Mouse (Mus musculus) cortical plate, adult 2 months (tissue): ENCODE results near the gene Tlr8. TPM values are rescaled to one million over a fixed set of nuclear protein-coding genes. Genes with fewer than 3 reads are reported as not detected.

ENCODE experiments used
- H3K27ac ChIP-seq: fragments of 200-500 bp; 2 replicates; pipeline ENCODE4 v1.5.1; 2012; ENCODE audit warnings: low read length, control low read depth, inconsistent platforms; ENCODE audit not compliant: insufficient read depth
- H3K4me1 ChIP-seq: fragments of 200-500 bp; 2 replicates; pipeline ENCODE4 v1.6.1; 2011; ENCODE audit warnings: low read length; ENCODE audit not compliant: control insufficient read depth, insufficient read depth
- H3K4me3 ChIP-seq: fragments of 200-500 bp; 2 replicates; pipeline ENCODE4 v1.5.1; 2011; ENCODE audit warnings: mild to moderate bottlenecking, low read length, control low read depth; ENCODE audit not compliant: insufficient read depth
- CTCF ChIP-seq: fragments of 200-500 bp; IDR thresholded peaks from 2 replicates; pipeline ENCODE4 v1.5.1; 2011; ENCODE audit warnings: mild to moderate bottlenecking, control low read depth, low read length; ENCODE audit not compliant: insufficient read depth; ENCODE audit errors: extremely low read depth
- POLR2A ChIP-seq: fragments of 200-500 bp; IDR thresholded peaks from 2 replicates; pipeline ENCODE4 v1.6.1; 2011; ENCODE audit warnings: mild to moderate bottlenecking, low read length, control low read depth; ENCODE audit not compliant: insufficient read depth; ENCODE audit errors: extremely low read depth
- polyA plus RNA-seq: library from polyadenylated mRNA; depleted of rRNA; stranded (reverse); fragments of >200 nt; gene quantifications from 2 replicates; pipeline ENCODE4 v1.2.3, GENCODE M21; 2012

The Tlr8 gene
- polyA plus RNA-seq, 1 experiment = 0.08 TPM

GRCm38 (mm10) chrX:167229206-167229605, 34.9 kb downstream of the Tlr8 start:
- Histone ChIP-seq H3K27ac (no peak overlapping the region; the same call in 1 of the 2 replicates), H3K4me3 (no peak overlapping the region), H3K4me1 (no peaks in the 10 kb centered on the region)
- TF ChIP-seq POLR2A (no peak), CTCF (peak; percentile 18; the same call in 1 of the 2 replicates)

- Histone ChIP-seq H3K27ac (no peak overlapping the region), H3K4me3 (no peak overlapping the region), H3K4me1 (no peaks in the 10 kb centered on the region)
- TF ChIP-seq CTCF = no peak
- TF ChIP-seq POLR2A = no peak
These were observed 36.4 kb downstream of the Tlr8 start for GRCm38 (mm10) chrX:167227756-167228155.

DNA sequence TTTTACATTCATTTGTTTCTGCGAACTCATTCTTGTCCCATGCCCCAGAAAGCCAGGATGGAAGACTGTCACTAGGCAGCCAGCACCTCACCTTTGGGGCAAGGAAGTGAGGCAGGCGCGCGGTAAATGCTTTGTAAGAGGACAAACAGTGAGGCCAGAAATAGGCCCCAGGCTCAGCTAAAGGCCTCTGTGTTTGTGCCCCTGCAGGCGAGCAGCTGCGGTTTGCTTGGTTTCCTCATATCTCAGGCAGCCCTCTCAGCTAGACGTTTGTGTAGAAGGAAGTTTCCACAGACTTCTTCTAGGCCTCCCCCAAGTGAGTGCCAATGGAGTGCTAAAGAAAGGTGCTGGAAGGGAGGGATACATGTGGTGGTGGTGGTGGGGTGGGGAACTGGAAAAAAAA, 37.0 kb downstream of the Tlr8 start:
- H3K27ac ChIP-seq = no peak overlapping the region
- H3K4me1 ChIP-seq = no peaks in the 10 kb centered on the region
- H3K4me3 ChIP-seq = no peak overlapping the region
- TF ChIP-seq CTCF (no peak), POLR2A (no peak)

GRCm38 (mm10) chrX:167226570-167226969, 37.6 kb downstream of the Tlr8 start:
- TF ChIP-seq CTCF (no peak), POLR2A (no peak)
- Histone ChIP-seq H3K27ac (no peak overlapping the region), H3K4me1 (no peaks in the 10 kb centered on the region), H3K4me3 (no peak overlapping the region)

GRCm38 (mm10) chrX:167212707-167213106, 51.4 kb downstream of the Tlr8 start:
- Histone ChIP-seq H3K27ac (no peak overlapping the region), H3K4me1 (no peaks in the 10 kb centered on the region), H3K4me3 (no peak overlapping the region)
- TF ChIP-seq CTCF (peak; percentile 58), POLR2A (no peak)

- H3K4me3 ChIP-seq = no peak overlapping the region
- no peaks in the 10 kb centered on the region for H3K4me1 ChIP-seq
- no peak overlapping the region for H3K27ac ChIP-seq
- no peak for TF ChIP-seq POLR2A
- TF ChIP-seq CTCF = no peak
These were observed 52.1 kb downstream of the Tlr8 start for GRCm38 (mm10) chrX:167211871-167212555.

GRCm38 (mm10) chrX:167210319-167210728, 53.8 kb downstream of the Tlr8 start:
- H3K27ac ChIP-seq = peak overlapping the region; percentile 45; the same call in 1 of the 2 replicates
- no peak for TF ChIP-seq POLR2A
- no peak for TF ChIP-seq CTCF
- H3K4me1 ChIP-seq = no peaks in the 10 kb centered on the region; the same call in 1 of the 2 replicates
- H3K4me3 ChIP-seq = no peak overlapping the region

GRCm38 (mm10) chrX:167209828-167210227, 54.3 kb downstream of the Tlr8 start:
- H3K4me3 ChIP-seq = peak overlapping the region; percentile 78

DNA sequence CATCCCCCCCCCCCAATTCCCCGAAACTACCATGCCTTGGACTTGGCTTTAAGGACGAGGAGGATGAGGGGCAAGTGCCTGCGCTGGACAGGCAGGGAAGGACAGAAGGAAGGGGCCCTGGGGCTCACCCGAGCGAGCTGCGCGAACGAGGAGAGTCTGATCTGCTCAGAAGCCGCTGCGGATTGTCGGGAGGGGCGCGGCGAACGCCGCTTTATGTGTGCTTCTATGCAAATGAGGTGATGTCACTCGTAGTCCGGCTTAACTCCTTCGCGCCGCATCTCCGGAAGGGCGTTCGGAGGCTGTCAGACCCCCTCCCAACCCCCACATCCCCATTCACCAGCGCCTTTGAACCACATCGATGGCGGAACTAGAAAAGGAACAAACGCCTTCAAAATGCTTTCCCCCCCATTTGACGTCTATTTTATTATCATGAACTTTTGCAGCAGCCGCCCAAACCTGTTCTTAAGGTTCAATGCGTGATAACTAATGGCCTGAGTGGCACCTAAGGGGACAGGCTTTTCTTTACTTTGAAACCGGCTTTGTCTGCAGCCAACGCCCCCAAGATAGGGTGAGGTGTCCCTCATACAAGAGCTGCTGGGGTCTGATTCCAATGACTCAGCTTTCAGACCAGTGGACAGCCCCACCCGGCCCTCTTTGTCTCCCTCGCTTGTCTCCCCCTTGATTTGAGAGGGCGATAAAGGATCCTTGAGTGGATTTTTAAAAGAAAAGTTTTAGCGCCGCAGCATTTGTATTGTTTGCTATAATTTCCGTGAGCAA, 55.0 kb downstream of the Tlr8 start, which contains the start of gene Tmsb4x:
Gene Tmsb4x (minus strand): TSS at position 338 of the 777 bp plus-strand sequence.
- Histone ChIP-seq H3K4me1 (no peaks in the 10 kb centered on the region; the same call in 1 of the 2 replicates), H3K27ac (peak within 1 kb of the TSS; percentile 98), H3K4me3 (peak within 1 kb of the TSS; percentile 78)
- TF ChIP-seq CTCF = no peak
- peak; percentile 100 for TF ChIP-seq POLR2A

More at GRCm38 (mm10) chrX:167209828-167210227, 54.3 kb downstream of the Tlr8 start:
- TF ChIP-seq CTCF (no peak), POLR2A (no peak)
- Histone ChIP-seq H3K27ac (no peak overlapping the region), H3K4me1 (no peaks in the 10 kb centered on the region; the same call in 1 of the 2 replicates)
